Comparison of ENCODE assay signal across 11 mouse cellular contexts in the genomic region with DNA sequence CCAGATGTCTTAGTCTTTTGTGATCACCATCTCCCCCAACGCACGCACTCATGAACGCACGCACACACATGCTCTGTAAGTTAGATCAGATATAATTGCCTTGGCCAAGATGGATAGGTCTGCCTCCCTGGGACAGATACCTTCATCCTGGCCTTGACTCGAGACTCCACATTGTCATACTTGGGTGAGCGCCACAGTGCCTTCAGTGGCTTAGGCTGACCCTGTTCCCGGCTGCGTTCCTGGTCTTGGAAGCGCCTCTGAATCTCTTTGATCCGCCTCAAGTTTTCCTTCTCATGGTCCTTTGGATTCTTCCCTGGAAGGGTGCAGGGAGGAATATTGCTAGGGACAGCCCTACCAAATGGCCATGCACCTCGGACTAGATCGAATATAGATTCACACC. TPM values are rescaled to one million over a fixed set of nuclear protein-coding genes. Genes with fewer than 3 reads are reported as not detected.
A peak's percentile ranks its signal among the peaks of the same experiment; 100 is the strongest.
DNase-seq lines count a peak whose midpoint lies in the region; ATAC-seq and TF ChIP-seq lines count a peak whose summit lies in the region.
"Had no signal": no experiment of that assay in that cellular context is flagged by ENCODE, and none has a peak within 500 bp of the region (broad histone marks: within the 10 kb centered on the region; RNA-seq: fewer than 3 reads in every experiment).

No protein-coding gene starts in this region.

- DNase-seq in kidney, postnatal 4 days, result no peak
- DNase-seq in MEL (ENCODE audit: low read depth, low spot score), result no peak
- DNase-seq in thymus, postnatal 25 days, result no peak
- no peak for DNase-seq in layer of hippocampus, postnatal 25 days (ENCODE audit: extremely low spot score in 1 of 2, low spot score in 1 of 2)

- H3K4me1 ChIP-seq in kidney, embryonic 15.5 days, result peaks cover 28% of the 10 kb centered on the region
- H3K4me1 ChIP-seq in MEL (ENCODE audit: control insufficient read depth in 1 of 2, insufficient read depth in 2 of 2, low read length in 2 of 2), result peaks cover 5 to 13% of the 10 kb centered on the region in 2 experiments; a peak in 3 of 4 replicates
- peaks cover 27% of the 10 kb centered on the region for H3K4me1 ChIP-seq in embryonic facial prominence, embryonic 12.5 days
- H3K4me1 ChIP-seq in limb, embryonic 12.5 days (replicated peaks), result peaks cover 24% of the 10 kb centered on the region

- no peak overlapping the region for H3K27ac ChIP-seq in kidney, embryonic 15.5 days
- no peak overlapping the region for H3K27ac ChIP-seq in MEL (ENCODE audit: control insufficient read depth, low read depth, low read length)
- no peak overlapping the region for H3K27ac ChIP-seq in embryonic facial prominence, embryonic 12.5 days
- no peak overlapping the region for H3K27ac ChIP-seq in limb, embryonic 12.5 days

- no peak for TF ChIP-seq EP300 in MEL (IDR thresholded peaks at IDR 0.05; ENCODE audit: low read depth in 1 of 2, low read length in 2 of 2)

- no peak for TF ChIP-seq CTCF in MEL (IDR thresholded peaks at IDR 0.05 in 2 of 3, conservative IDR thresholded peaks at IDR 0.05 in 1 of 3; ENCODE audit: control insufficient read depth in 1 of 3, insufficient read depth in 1 of 3, low read depth in 2 of 3, low read length in 3 of 3, poor library complexity in 1 of 3, severe bottlenecking in 1 of 3)

- TF ChIP-seq POLR2A in MEL (IDR thresholded peaks at IDR 0.05; ENCODE audit: control insufficient read depth in 1 of 2, insufficient read depth in 1 of 2, low read depth in 1 of 2, low read length in 2 of 2, poor library complexity in 1 of 2), result no peak

- 69% methylated on average over 12 of the region's 12 CpGs for WGBS in kidney, embryonic 15.5 days
- 80% methylated on average over 12 of the region's 12 CpGs for WGBS in embryonic facial prominence, embryonic 12.5 days
- WGBS in limb, embryonic 12.5 days, result 82% methylated on average over 12 of the region's 12 CpGs

- H3K9me3 ChIP-seq in kidney, embryonic 15.5 days (replicated peaks), result no peaks in the 10 kb centered on the region
- no peaks in the 10 kb centered on the region for H3K9me3 ChIP-seq in MEL (replicated peaks; ENCODE audit: insufficient read depth, low read length)
- no peaks in the 10 kb centered on the region for H3K9me3 ChIP-seq in embryonic facial prominence, embryonic 12.5 days
- H3K9me3 ChIP-seq in limb, embryonic 12.5 days, result no peaks in the 10 kb centered on the region

- no peak for ATAC-seq in kidney, embryonic 15.5 days (replicated peaks; ENCODE audit: low FRiP score)
- no peak for ATAC-seq in embryonic facial prominence, embryonic 12.5 days (ENCODE audit: insufficient number of reproducible peaks, insufficient read depth, low FRiP score, low TSS enrichment)
- no peak for ATAC-seq in limb, embryonic 12.5 days (ENCODE audit: insufficient number of reproducible peaks, insufficient read depth, low FRiP score, low TSS enrichment, low read depth)
- ATAC-seq: Patski had no signal

- H3K36me3 ChIP-seq in kidney, embryonic 15.5 days, result peaks cover 27% of the 10 kb centered on the region
- H3K36me3 ChIP-seq in MEL (ENCODE audit: control insufficient read depth in 1 of 2, insufficient read depth in 2 of 2, low read length in 2 of 2), result peaks cover 0 to 11% of the 10 kb centered on the region in 2 experiments; a peak in 2 of 4 replicates
- peaks cover 23% of the 10 kb centered on the region for H3K36me3 ChIP-seq in embryonic facial prominence, embryonic 12.5 days
- H3K36me3 ChIP-seq in limb, embryonic 12.5 days, result peaks cover 22% of the 10 kb centered on the region

- no peak for TF ChIP-seq RAD21 in MEL (IDR thresholded peaks at IDR 0.05; ENCODE audit: low read depth, low read length)

- H3K27me3 ChIP-seq in kidney, embryonic 15.5 days, result no peaks in the 10 kb centered on the region
- H3K27me3 ChIP-seq in MEL (ENCODE audit: control insufficient read depth in 1 of 2, insufficient read depth in 2 of 2, low read length in 2 of 2), result no peaks in the 10 kb centered on the region
- H3K27me3 ChIP-seq in embryonic facial prominence, embryonic 12.5 days, result no peaks in the 10 kb centered on the region; the same call in 1 of the 2 replicates
- no peaks in the 10 kb centered on the region for H3K27me3 ChIP-seq in limb, embryonic 12.5 days
- H3K27me3 ChIP-seq: Patski had no signal

- peak overlapping the region; percentile 72; the same call in 1 of the 2 replicates for H3K9ac ChIP-seq in kidney, embryonic 15.5 days
- peak overlapping the region; percentile 90 for H3K9ac ChIP-seq in MEL (ENCODE audit: control insufficient read depth, low read depth, low read length, poor library complexity, severe bottlenecking)
- peak overlapping the region; percentile 79; the same call in 1 of the 2 replicates for H3K9ac ChIP-seq in embryonic facial prominence, embryonic 12.5 days
- H3K9ac ChIP-seq in limb, embryonic 12.5 days (replicated peaks), result peak overlapping the region; percentile 79; the same call in 1 of the 2 replicates

- H3K4me3 ChIP-seq in kidney, embryonic 15.5 days (replicated peaks), result peak overlapping the region; percentile 86
- H3K4me3 ChIP-seq in MEL (ENCODE audit: control insufficient read depth in 1 of 2, insufficient read depth in 1 of 2, low read depth in 2 of 2, low read length in 2 of 2), result peak overlapping the region in 1 of 2 experiments; percentile 11; a peak in 2 of 4 replicates
- H3K4me3 ChIP-seq in embryonic facial prominence, embryonic 12.5 days, result peak overlapping the region; percentile 78
- peak overlapping the region; percentile 77 for H3K4me3 ChIP-seq in limb, embryonic 12.5 days (replicated peaks)

- peaks cover 14% of the 10 kb centered on the region for H3K79me2 ChIP-seq in MEL (ENCODE audit: control insufficient read depth, insufficient read depth, low read length, poor library complexity)

- peak overlapping the region; percentile 94 for H3K4me2 ChIP-seq in kidney, embryonic 15.5 days
- H3K4me2 ChIP-seq in embryonic facial prominence, embryonic 12.5 days (replicated peaks), result peak overlapping the region; percentile 93
- peak overlapping the region; percentile 89 for H3K4me2 ChIP-seq in limb, embryonic 12.5 days

TF ChIP-seq in MEL, 35 proteins besides CTCF, POLR2A, EP300 and RAD21:
- TF ChIP-seq CHD2 (IDR thresholded peaks at IDR 0.05; ENCODE audit: low read length) (no peak), MXI1 (IDR thresholded peaks at IDR 0.05; ENCODE audit: low read depth, low read length) (0 out of 2 replicates have a peak, but pooled peaks have one; percentile 7)

RNA-seq across cellular contexts. Expression of a gene that starts 1.0 kb away (rescaled TPM):
- 0.26 TPM in 1 of 2 replicates, not detected in the other for polyA plus RNA-seq in kidney, embryonic 15.5 days (2015; fragmentation: Nextera tagmentation; extraction: Ambion mirVana)
- 0.13 and 0.23 TPM in 2 replicates for total RNA-seq in MEL (2012; rRNA removed)
- polyA plus RNA-seq in MEL (2012; ENCODE audit: insufficient read depth in 1 of 2, insufficient read length in 2 of 2, low read depth in 1 of 2, low replicate concordance in 2 of 2, missing spikeins in 1 of 2), result under 1 TPM in 1 of 2 experiments, not detected in 1; 0.42 TPM
- polyA plus RNA-seq in embryonic facial prominence, embryonic 12.5 days (2016; fragmentation: Nextera tagmentation; extraction: Ambion mirVana), result 0.14 TPM in 1 of 2 replicates, not detected in the other
- 0.25 TPM in 1 of 2 replicates, not detected in the other for polyA plus RNA-seq in limb, embryonic 12.5 days (2016; fragmentation: Nextera tagmentation; extraction: Ambion mirVana)
- total RNA-seq in layer of hippocampus, postnatal 25 days (2021), result not detected
- total RNA-seq: heart, postnatal 25 days; layer of hippocampus, postnatal 14 days had no signal
- polyA plus RNA-seq: erythroblast, embryonic 14.5 days had no signal

RNA-seq across cellular contexts. Expression of a gene that starts 1.6 kb away (rescaled TPM):
- polyA plus RNA-seq in kidney, embryonic 15.5 days (2015; fragmentation: Nextera tagmentation; extraction: Ambion mirVana), result 28.8 and 31.0 TPM in 2 replicates
- 22.0 TPM in 2 replicates for total RNA-seq in MEL (2012; rRNA removed)
- polyA plus RNA-seq in MEL (2012; ENCODE audit: insufficient read depth in 1 of 2, insufficient read length in 2 of 2, low read depth in 1 of 2, low replicate concordance in 2 of 2, missing spikeins in 1 of 2), result 10 to 100 TPM in 1 of 2 experiments, not detected in 1; 42.6 TPM
- polyA plus RNA-seq in embryonic facial prominence, embryonic 12.5 days (2016; fragmentation: Nextera tagmentation; extraction: Ambion mirVana), result 35.7 and 37.0 TPM in 2 replicates
- 34.9 and 35.9 TPM in 2 replicates for polyA plus RNA-seq in limb, embryonic 12.5 days (2016; fragmentation: Nextera tagmentation; extraction: Ambion mirVana)
- total RNA-seq in layer of hippocampus, postnatal 25 days (2021), result 1 to 10 TPM; 8.2 to 9.9 TPM

RNA-seq across cellular contexts. Expression of a gene that starts 5.5 kb away (rescaled TPM):
- 16.9 and 18.0 TPM in 2 replicates for polyA plus RNA-seq in kidney, embryonic 15.5 days (2015; fragmentation: Nextera tagmentation; extraction: Ambion mirVana)
- total RNA-seq in MEL (2012; rRNA removed), result 12.3 and 13.7 TPM in 2 replicates
- 10 to 100 TPM in 1 of 2 experiments, not detected in 1; 20.5 TPM for polyA plus RNA-seq in MEL (2012; ENCODE audit: insufficient read depth in 1 of 2, insufficient read length in 2 of 2, low read depth in 1 of 2, low replicate concordance in 2 of 2, missing spikeins in 1 of 2)
- polyA plus RNA-seq in embryonic facial prominence, embryonic 12.5 days (2016; fragmentation: Nextera tagmentation; extraction: Ambion mirVana), result 18.2 and 19.1 TPM in 2 replicates
- polyA plus RNA-seq in limb, embryonic 12.5 days (2016; fragmentation: Nextera tagmentation; extraction: Ambion mirVana), result 14.6 and 16.1 TPM in 2 replicates
- 10 to 100 TPM; 34.8 to 38.4 TPM for total RNA-seq in layer of hippocampus, postnatal 25 days (2021)

RNA-seq across cellular contexts. Expression of a gene that starts 5.5 kb away (rescaled TPM):
- polyA plus RNA-seq in kidney, embryonic 15.5 days (2015; fragmentation: Nextera tagmentation; extraction: Ambion mirVana), result 55.3 and 67.2 TPM in 2 replicates
- total RNA-seq in MEL (2012; rRNA removed), result 7.5 and 9.3 TPM in 2 replicates
- 10 to 100 TPM in 1 of 2 experiments, not detected in 1; 53.9 TPM for polyA plus RNA-seq in MEL (2012; ENCODE audit: insufficient read depth in 1 of 2, insufficient read length in 2 of 2, low read depth in 1 of 2, low replicate concordance in 2 of 2, missing spikeins in 1 of 2)
- polyA plus RNA-seq in embryonic facial prominence, embryonic 12.5 days (2016; fragmentation: Nextera tagmentation; extraction: Ambion mirVana), result 73.6 and 78.2 TPM in 2 replicates
- 75.3 and 76.7 TPM in 2 replicates for polyA plus RNA-seq in limb, embryonic 12.5 days (2016; fragmentation: Nextera tagmentation; extraction: Ambion mirVana)
- 10 to 100 TPM; 39.8 to 41.9 TPM for total RNA-seq in layer of hippocampus, postnatal 25 days (2021)

RNA-seq across cellular contexts. Expression of a gene that starts 20.4 kb away (rescaled TPM):
- 0.63 and 0.78 TPM in 2 replicates for polyA plus RNA-seq in kidney, embryonic 15.5 days (2015; fragmentation: Nextera tagmentation; extraction: Ambion mirVana)
- 7.9 and 9.5 TPM in 2 replicates for total RNA-seq in MEL (2012; rRNA removed)
- 10 to 100 TPM in 1 of 2 experiments, not detected in 1; 62.7 TPM for polyA plus RNA-seq in MEL (2012; ENCODE audit: insufficient read depth in 1 of 2, insufficient read length in 2 of 2, low read depth in 1 of 2, low replicate concordance in 2 of 2, missing spikeins in 1 of 2)
- 2.8 and 3.2 TPM in 2 replicates for polyA plus RNA-seq in embryonic facial prominence, embryonic 12.5 days (2016; fragmentation: Nextera tagmentation; extraction: Ambion mirVana)
- polyA plus RNA-seq in limb, embryonic 12.5 days (2016; fragmentation: Nextera tagmentation; extraction: Ambion mirVana), result 0.58 and 0.59 TPM in 2 replicates
- total RNA-seq in layer of hippocampus, postnatal 25 days (2021), result 10 to 100 TPM; 70.2 to 79.8 TPM
